Mouse (Mus musculus) testis, adult 2 months (tissue): ENCODE measurements around the gene Srsf3. TPM values are rescaled to one million over a fixed set of nuclear protein-coding genes. Genes with fewer than 3 reads are reported as not detected.

ENCODE experiments used
- H3K27ac ChIP-seq: fragments of 200-500 bp; 2 replicates; pipeline ENCODE4 v1.5.1; 2012; ENCODE audit warnings: low read depth, low read length; ENCODE audit not compliant: control insufficient read depth, insufficient read depth
- H3K27me3 ChIP-seq: fragments of 200-500 bp; 2 replicates; pipeline ENCODE4 v1.6.1; 2012; ENCODE audit warnings: mild to moderate bottlenecking, low read length, moderate library complexity; ENCODE audit not compliant: control insufficient read depth, insufficient read depth
- H3K36me3 ChIP-seq: fragments of 200-500 bp; 2 replicates; pipeline ENCODE4 v1.6.1; 2012; ENCODE audit warnings: mild to moderate bottlenecking, low read length; ENCODE audit not compliant: control insufficient read depth, insufficient read depth
- H3K4me1 ChIP-seq: fragments of 200-500 bp; 2 replicates; pipeline ENCODE4 v1.6.1; 2012; ENCODE audit warnings: low read length; ENCODE audit not compliant: control insufficient read depth, insufficient read depth
- H3K4me3 ChIP-seq: fragments of 200-500 bp; 2 replicates; pipeline ENCODE4 v1.5.1; 2012; ENCODE audit warnings: low read depth, mild to moderate bottlenecking, low read length, moderate library complexity, mixed read lengths; ENCODE audit not compliant: control insufficient read depth
- CTCF ChIP-seq: fragments of 200-500 bp; IDR thresholded peaks from 2 replicates; pipeline ENCODE4 v1.5.1; 2012; ENCODE audit warnings: low read depth, mild to moderate bottlenecking, inconsistent platforms, low read length, moderate library complexity; ENCODE audit not compliant: control insufficient read depth, insufficient read depth, insufficient replicate concordance
- POLR2A ChIP-seq: fragments of 200-500 bp; IDR thresholded peaks from 2 replicates; pipeline ENCODE4 v1.6.1; 2012; ENCODE audit warnings: low read depth, mild to moderate bottlenecking, inconsistent platforms, low read length, moderate library complexity; ENCODE audit not compliant: control insufficient read depth
- polyA plus RNA-seq: library from polyadenylated mRNA; depleted of rRNA; stranded (reverse); fragments of >200 nt; gene quantifications from 2 replicates; pipeline ENCODE4 v1.2.3, GENCODE M21; 2012

The Srsf3 gene
- polyA plus RNA-seq, 1 experiment = 75.4 TPM

DNA sequence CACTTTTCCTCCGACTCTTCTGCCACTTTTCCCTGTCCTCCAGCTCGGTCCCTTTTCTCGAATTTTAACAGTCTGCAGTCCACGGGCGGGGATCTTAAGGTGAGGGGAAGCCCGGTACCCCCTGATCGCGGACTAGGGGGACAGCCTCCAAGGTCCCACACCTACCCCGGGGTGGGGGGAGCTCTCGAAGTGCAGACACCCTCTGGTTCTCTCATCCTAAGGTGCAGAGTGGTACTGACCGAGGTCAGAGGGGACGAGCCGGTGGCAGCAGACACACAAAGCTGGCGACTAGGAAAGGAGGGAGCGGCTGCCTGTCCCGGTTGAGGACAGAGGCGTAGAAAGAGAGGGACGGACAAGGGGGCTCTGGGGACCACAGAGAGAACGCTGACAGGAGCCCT lies 25.2 kb upstream of the Srsf3 start:
- H3K36me3 ChIP-seq = no peaks in the 10 kb centered on the region
- no peak for TF ChIP-seq CTCF
- TF ChIP-seq POLR2A = no peak
- no peaks in the 10 kb centered on the region for H3K27me3 ChIP-seq
- peaks cover 3% of the 10 kb centered on the region; the same call in 1 of the 2 replicates for H3K4me1 ChIP-seq
- H3K27ac ChIP-seq = peak overlapping the region; percentile 83
- peak overlapping the region; percentile 88 for H3K4me3 ChIP-seq

DNA sequence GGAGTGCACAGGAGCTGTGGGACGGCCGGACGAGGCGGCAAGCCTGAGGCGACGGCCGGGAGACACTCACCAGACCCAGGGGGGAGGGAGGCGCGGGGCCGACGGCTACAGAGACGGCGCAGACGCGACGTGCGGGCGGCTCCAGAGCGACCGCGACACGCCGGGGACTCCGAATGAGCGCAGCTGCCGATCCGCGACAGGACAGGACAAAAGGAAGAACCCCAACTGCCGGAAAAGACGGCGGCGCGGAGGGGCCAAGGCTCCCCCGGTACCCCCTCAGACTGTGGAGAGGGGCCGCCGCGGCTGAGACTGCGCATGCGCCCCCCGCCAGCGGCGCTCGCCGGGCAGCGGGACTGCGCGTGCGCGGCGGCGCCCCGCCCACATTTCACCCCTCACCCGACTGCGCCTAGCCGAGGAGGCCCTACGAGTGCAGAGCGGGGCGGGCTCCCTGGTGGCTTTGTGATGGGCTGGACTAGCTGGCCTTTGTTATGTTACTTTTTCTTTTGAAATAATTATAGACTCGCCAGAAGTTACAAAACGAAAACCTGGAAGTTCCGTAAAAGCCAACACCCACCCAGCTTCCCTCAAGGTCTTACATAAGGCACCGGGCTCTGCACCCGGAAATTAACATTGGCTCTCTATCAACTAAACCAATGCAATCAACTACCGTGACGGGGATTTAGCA lies 24.6 kb upstream of the Srsf3 start, which contains the start of gene Stk38:
TSS of gene Stk38 (minus strand) at position 355 of the 685 bp plus-strand sequence.
- Histone ChIP-seq H3K27ac (peak within 1 kb of the TSS; percentile 84), H3K36me3 (no peaks in the 10 kb centered on the region), H3K4me1 (peaks cover 3% of the 10 kb centered on the region; the same call in 1 of the 2 replicates), H3K4me3 (peak within 1 kb of the TSS; percentile 88), H3K27me3 (no peaks in the 10 kb centered on the region)
- TF ChIP-seq POLR2A (peak; percentile 81), CTCF (no peak)

DNA sequence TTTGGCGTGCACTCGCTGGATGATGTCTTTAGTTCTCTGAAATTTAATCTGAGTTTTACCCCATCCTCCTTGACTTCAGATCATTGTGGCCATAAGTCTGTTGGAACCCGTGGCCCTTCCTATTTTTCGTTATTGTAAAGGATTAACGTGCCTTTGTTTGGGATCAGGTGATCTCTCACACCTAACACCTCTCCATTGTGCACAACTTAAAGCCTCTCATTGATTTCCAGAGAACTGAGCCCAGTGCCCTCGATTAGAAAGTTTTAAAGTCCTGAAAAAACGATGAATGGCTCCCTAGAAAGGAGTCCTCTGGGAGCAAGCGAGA lies 24.1 kb upstream of the Srsf3 start:
- Histone ChIP-seq H3K27ac (peak overlapping the region; percentile 84), H3K27me3 (no peaks in the 10 kb centered on the region), H3K4me3 (peak overlapping the region; percentile 88), H3K4me1 (peaks cover 3% of the 10 kb centered on the region; the same call in 1 of the 2 replicates), H3K36me3 (no peaks in the 10 kb centered on the region)
- TF ChIP-seq POLR2A (no peak), CTCF (no peak)

DNA sequence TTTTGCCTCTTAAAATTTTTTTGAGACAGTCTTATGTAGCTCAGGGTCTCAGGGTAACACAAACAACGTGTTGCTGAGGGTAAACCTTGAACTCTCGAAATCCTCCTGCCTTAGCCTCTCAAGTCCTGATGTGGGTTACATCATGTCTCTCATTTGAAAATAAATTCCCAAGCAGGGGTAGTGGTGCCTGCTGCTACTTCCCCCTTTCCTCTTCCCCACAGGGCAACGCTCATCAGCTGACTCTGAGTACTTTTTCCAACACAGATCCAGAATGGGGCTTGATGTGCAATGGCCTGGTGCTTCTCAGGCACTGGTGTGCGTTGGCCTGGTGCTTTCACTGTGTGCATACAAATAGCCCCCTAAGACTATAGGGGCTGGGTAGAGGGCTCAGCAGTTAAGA lies 23.2 kb upstream of the Srsf3 start:
- H3K27me3 ChIP-seq = no peaks in the 10 kb centered on the region
- H3K4me1 ChIP-seq = peaks cover 3% of the 10 kb centered on the region; the same call in 1 of the 2 replicates
- no peaks in the 10 kb centered on the region for H3K36me3 ChIP-seq
- H3K27ac ChIP-seq = no peak overlapping the region
- no peak for TF ChIP-seq CTCF
- no peak for TF ChIP-seq POLR2A
- no peak overlapping the region for H3K4me3 ChIP-seq

DNA sequence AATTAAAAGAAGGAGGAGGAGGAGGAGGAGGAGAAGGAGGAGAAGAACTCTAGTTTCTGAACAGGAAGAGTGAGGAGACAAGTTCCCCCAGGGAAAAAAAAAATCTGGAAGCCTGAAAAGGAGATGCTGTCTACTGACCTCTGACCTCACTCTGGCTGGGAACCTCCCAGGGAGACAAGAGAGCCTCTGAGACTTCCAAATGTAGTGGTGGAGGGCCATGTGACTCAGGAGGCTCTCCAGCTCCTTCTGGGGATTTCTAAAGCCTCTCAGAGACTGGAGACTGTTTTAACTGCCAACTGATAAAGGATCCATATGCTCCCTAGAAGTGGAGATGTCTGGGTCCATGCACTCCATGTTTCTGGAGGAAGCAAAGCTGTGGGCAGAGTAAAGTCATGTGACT lies 18.2 kb upstream of the Srsf3 start:
- H3K27ac ChIP-seq = no peak overlapping the region
- H3K4me1 ChIP-seq = no peaks in the 10 kb centered on the region
- no peaks in the 10 kb centered on the region for H3K36me3 ChIP-seq
- H3K27me3 ChIP-seq = no peaks in the 10 kb centered on the region
- H3K4me3 ChIP-seq = no peak overlapping the region
- TF ChIP-seq CTCF = no peak
- TF ChIP-seq POLR2A = no peak

DNA sequence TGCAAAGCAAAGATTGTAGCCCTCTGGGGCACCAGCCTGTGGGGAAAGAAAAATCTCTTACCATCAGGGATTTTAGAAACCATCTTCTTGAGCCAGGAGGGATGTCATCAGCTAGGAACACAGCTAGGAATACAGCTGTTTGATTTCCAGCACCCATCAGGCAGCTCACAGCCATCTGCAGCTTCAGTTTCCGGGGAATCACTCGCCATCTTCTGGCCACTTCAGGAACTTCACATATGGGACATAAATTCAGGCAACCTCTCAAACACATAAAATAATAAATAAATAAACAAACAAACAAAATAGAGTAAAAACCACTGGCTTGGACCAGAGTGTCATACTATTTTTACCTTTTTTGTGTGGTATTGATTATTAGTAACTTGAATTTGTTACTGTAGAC lies 16.8 kb upstream of the Srsf3 start:
- Histone ChIP-seq H3K4me3 (no peak overlapping the region), H3K36me3 (no peaks in the 10 kb centered on the region), H3K4me1 (no peaks in the 10 kb centered on the region), H3K27ac (no peak overlapping the region), H3K27me3 (no peaks in the 10 kb centered on the region)
- TF ChIP-seq POLR2A (no peak), CTCF (peak; percentile 47; the same call in 1 of the 2 replicates)

DNA sequence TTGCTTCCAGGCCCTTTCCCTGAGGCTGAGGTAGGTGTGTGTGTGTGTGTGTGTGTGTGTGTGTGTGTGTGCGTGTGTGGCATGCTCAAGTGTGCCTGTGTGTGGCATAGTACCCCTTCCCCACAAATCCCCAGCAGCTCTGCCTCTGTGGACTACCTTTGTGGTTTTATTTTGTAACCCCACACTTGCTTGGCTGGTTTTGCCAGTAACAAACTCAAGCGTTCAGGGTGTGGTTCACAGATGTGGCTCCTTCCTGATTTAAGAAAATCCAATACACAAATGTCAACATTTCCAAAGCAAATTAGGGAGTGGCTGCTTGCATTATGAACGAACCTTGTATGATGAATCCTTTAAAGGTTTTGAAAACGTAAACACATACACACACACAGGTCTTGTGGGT lies 15.7 kb upstream of the Srsf3 start:
- H3K4me3 ChIP-seq = no peak overlapping the region
- H3K4me1 ChIP-seq = no peaks in the 10 kb centered on the region
- H3K27ac ChIP-seq = no peak overlapping the region
- no peaks in the 10 kb centered on the region for H3K36me3 ChIP-seq
- TF ChIP-seq CTCF (no peak), POLR2A (no peak)
- H3K27me3 ChIP-seq = no peaks in the 10 kb centered on the region
